Mouse (Mus musculus): ENCODE results near the gene Sec63. TPM values are rescaled to one million over a fixed set of nuclear protein-coding genes. Genes with fewer than 3 reads are reported as not detected.

Gene Sec63
- polyA plus RNA-seq, 1 experiment = 13.2 TPM

DNA sequence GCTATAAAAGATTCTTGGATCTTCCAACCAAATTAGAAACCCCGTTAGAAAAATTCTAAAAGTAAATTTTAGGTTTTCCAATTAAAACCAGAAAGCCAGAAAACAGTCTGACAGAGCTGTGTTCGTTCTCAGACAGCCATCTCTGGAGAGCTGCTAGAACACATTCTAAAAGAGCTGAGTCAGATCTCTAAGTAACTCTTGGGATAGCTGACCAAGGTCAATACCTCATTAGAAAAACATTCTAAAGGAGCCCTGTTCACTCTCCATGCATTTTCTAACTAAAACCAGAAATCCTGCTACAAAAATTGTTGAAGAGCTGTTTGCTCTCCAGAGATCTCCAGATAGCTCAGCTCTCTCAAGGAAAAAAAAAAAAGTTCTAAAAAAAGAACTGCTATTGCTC is 31.7 kb upstream of the Sec63 start:
- no peak for DNase-seq
- 95% methylated on average over 2 of the region's 2 CpGs for WGBS
- H3K27me3 ChIP-seq (ENCODE audit: control insufficient read depth, insufficient read depth, low read length) = no peaks in the 10 kb centered on the region
- 0 out of 2 replicates have a peak, but pooled peaks cover 2% of the 10 kb centered on the region for H3K4me1 ChIP-seq (replicated peaks; ENCODE audit: control insufficient read depth, insufficient read depth, low read length)
- no peak for TF ChIP-seq POLR2A (IDR thresholded peaks at IDR 0.05; ENCODE audit: control insufficient read depth, extremely low read depth, insufficient read depth, low read length, poor library complexity)
- no peak for TF ChIP-seq CTCF (IDR thresholded peaks at IDR 0.05; ENCODE audit: borderline replicate concordance, control insufficient read depth, extremely low read depth, insufficient read depth, low read length, poor library complexity)
- H3K36me3 ChIP-seq (ENCODE audit: control insufficient read depth, insufficient read depth, low read length) = no peaks in the 10 kb centered on the region
- no peak overlapping the region for H3K27ac ChIP-seq (ENCODE audit: control insufficient read depth, insufficient read depth, low read length)
- H3K4me3 ChIP-seq (ENCODE audit: control insufficient read depth, insufficient read depth, low read length) = no peak overlapping the region

DNA sequence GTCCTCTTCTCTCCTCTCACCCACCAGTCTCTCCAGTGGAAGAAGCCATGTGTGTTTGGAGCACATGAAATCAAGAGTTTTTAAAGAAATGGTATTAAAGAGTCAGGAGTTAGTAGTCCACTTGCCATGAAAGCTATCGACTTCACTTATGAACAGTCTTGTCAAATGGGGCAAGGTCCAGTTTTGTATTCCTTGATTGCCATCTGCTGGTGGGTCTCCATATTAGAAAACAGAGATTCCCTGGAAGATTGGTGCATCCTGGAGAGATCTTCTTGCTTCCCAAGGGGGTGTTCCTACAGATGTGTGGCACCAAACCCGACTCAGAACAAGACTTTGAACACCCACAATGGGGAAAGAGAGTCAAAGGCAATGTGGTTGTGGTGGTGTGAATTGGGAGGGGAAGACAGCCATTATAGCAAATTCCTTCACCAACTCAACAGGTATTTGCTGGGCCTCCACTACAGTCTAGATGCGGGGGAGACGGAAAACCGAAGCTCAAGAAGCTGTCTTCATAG is 26.7 kb upstream of the Sec63 start:
- WGBS = 60% methylated on average over 5 of the region's 5 CpGs
- Histone ChIP-seq H3K4me3 (ENCODE audit: control insufficient read depth, insufficient read depth, low read length) (no peak overlapping the region), H3K27ac (ENCODE audit: control insufficient read depth, insufficient read depth, low read length) (no peak overlapping the region), H3K27me3 (ENCODE audit: control insufficient read depth, insufficient read depth, low read length) (no peaks in the 10 kb centered on the region), H3K36me3 (ENCODE audit: control insufficient read depth, insufficient read depth, low read length) (no peaks in the 10 kb centered on the region), H3K4me1 (replicated peaks; ENCODE audit: control insufficient read depth, insufficient read depth, low read length) (no peaks in the 10 kb centered on the region)
- peak; percentile 47 for DNase-seq
- TF ChIP-seq POLR2A (IDR thresholded peaks at IDR 0.05; ENCODE audit: control insufficient read depth, extremely low read depth, insufficient read depth, low read length, poor library complexity) (no peak), CTCF (IDR thresholded peaks at IDR 0.05; ENCODE audit: borderline replicate concordance, control insufficient read depth, extremely low read depth, insufficient read depth, low read length, poor library complexity) (no peak)

DNA sequence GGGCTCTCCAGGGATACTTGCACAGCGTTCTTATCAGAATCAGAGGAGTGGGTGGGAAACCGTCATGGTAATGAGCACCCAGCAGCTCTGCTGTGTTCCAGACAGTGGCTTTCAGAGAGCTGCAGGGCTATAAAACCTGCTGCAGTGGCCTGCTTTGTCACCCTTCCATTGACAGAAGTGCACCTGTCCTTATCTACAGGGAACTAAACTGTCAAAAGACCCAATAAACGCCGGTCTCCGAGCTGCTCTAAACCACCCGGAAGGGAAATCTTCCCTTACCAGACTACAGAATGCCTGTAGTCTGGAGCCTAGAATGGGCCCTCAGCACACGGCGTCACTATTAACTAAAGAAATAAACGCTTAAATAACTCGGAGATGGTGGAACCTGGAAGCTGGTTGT is 9.5 kb upstream of the Sec63 start:
- WGBS = 67% methylated on average over 10 of the region's 10 CpGs

DNA sequence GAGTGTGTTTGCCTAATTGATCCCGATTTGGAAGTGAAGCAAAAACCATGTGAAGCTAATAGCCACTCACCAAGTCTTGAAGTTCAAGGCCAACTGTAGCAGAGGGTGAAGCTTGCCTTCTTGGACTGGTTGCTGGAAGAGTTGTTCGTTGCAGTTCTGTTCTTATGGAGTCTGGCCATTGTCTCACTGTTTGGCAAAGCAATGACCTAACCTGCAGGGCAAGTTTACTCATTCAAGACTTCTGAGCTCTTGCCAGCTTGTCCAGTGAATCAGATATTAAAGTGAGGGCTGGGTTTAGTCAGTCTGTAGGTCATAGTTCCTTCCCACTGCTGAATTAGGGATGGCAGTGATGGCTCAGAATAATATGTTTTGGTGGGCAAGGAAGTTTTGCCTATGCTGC is 7.0 kb upstream of the Sec63 start:
- no peak overlapping the region for H3K4me3 ChIP-seq (ENCODE audit: control insufficient read depth, insufficient read depth, low read length)
- no peaks in the 10 kb centered on the region for H3K27me3 ChIP-seq (ENCODE audit: control insufficient read depth, insufficient read depth, low read length)
- TF ChIP-seq CTCF (IDR thresholded peaks at IDR 0.05; ENCODE audit: borderline replicate concordance, control insufficient read depth, extremely low read depth, insufficient read depth, low read length, poor library complexity) = no peak
- TF ChIP-seq POLR2A (IDR thresholded peaks at IDR 0.05; ENCODE audit: control insufficient read depth, extremely low read depth, insufficient read depth, low read length, poor library complexity) = no peak
- 0 out of 2 replicates have a peak, but pooled peaks cover 2% of the 10 kb centered on the region for H3K4me1 ChIP-seq (replicated peaks; ENCODE audit: control insufficient read depth, insufficient read depth, low read length)
- WGBS = 91% methylated on average over 2 of the region's 2 CpGs
- H3K36me3 ChIP-seq (ENCODE audit: control insufficient read depth, insufficient read depth, low read length) = no peaks in the 10 kb centered on the region
- H3K27ac ChIP-seq (ENCODE audit: control insufficient read depth, insufficient read depth, low read length) = no peak overlapping the region
- no peak for DNase-seq

More for the DNA sequence above, 9.5 kb upstream of the Sec63 start:
- Histone ChIP-seq H3K4me3 (ENCODE audit: control insufficient read depth, insufficient read depth, low read length) (no peak overlapping the region), H3K27ac (ENCODE audit: control insufficient read depth, insufficient read depth, low read length) (no peak overlapping the region), H3K27me3 (ENCODE audit: control insufficient read depth, insufficient read depth, low read length) (no peaks in the 10 kb centered on the region), H3K36me3 (ENCODE audit: control insufficient read depth, insufficient read depth, low read length) (no peaks in the 10 kb centered on the region), H3K4me1 (replicated peaks; ENCODE audit: control insufficient read depth, insufficient read depth, low read length) (0 out of 2 replicates have a peak, but pooled peaks cover 2% of the 10 kb centered on the region)
- TF ChIP-seq POLR2A (IDR thresholded peaks at IDR 0.05; ENCODE audit: control insufficient read depth, extremely low read depth, insufficient read depth, low read length, poor library complexity) = no peak
- no peak for TF ChIP-seq CTCF (IDR thresholded peaks at IDR 0.05; ENCODE audit: borderline replicate concordance, control insufficient read depth, extremely low read depth, insufficient read depth, low read length, poor library complexity)
- no peak for DNase-seq

DNA sequence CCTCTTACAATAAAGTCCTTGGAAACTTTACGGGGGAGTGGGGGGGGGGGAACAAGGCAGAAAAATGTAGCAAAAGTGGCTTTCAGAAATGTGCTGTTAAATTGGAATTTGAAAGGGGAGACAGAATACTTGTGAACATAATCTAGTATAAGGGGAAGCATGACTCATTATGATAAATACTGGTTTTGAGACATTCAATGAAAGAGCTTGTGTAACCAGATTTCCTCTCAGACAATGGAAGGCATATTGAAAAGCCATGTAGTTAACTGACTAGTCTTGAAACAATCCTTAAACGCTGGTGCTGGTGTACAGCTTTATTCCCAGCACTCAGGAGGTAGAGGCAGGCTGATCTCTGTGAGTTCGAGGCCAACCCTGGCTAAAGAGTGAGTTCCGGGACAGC is 1.6 kb upstream of the Sec63 start:
- Histone ChIP-seq H3K4me1 (replicated peaks; ENCODE audit: control insufficient read depth, insufficient read depth, low read length) (peaks cover 5% of the 10 kb centered on the region), H3K27ac (ENCODE audit: control insufficient read depth, insufficient read depth, low read length) (no peak overlapping the region), H3K27me3 (ENCODE audit: control insufficient read depth, insufficient read depth, low read length) (no peaks in the 10 kb centered on the region), H3K36me3 (ENCODE audit: control insufficient read depth, insufficient read depth, low read length) (no peaks in the 10 kb centered on the region), H3K4me3 (ENCODE audit: control insufficient read depth, insufficient read depth, low read length) (no peak overlapping the region)
- DNase-seq = no peak
- TF ChIP-seq CTCF (IDR thresholded peaks at IDR 0.05; ENCODE audit: borderline replicate concordance, control insufficient read depth, extremely low read depth, insufficient read depth, low read length, poor library complexity) = no peak
- no peak for TF ChIP-seq POLR2A (IDR thresholded peaks at IDR 0.05; ENCODE audit: control insufficient read depth, extremely low read depth, insufficient read depth, low read length, poor library complexity)
- WGBS = 85% methylated on average over 4 of the region's 4 CpGs

DNA sequence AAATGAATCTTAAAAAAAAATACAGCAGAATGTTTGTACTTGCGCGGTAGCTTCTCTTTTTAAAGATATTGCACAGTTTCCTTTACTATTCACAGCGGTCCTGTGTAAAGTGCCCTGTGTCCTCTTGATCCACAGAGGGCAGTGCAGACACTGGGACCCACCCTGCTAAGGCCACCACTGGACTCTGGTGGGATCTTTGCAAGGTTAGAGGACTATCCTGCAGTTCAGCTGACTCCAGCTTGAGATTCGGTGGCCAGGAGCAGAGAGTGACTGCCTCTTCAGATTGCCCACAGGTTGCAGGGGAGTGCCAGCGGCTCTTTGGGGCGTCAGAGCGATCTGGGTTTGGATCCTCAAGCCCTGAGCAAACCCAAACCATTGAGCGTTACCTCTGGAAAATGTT is 967 bp upstream of the Sec63 start:
- no peak for DNase-seq
- Histone ChIP-seq H3K4me3 (ENCODE audit: control insufficient read depth, insufficient read depth, low read length) (no peak overlapping the region), H3K27ac (ENCODE audit: control insufficient read depth, insufficient read depth, low read length) (no peak overlapping the region), H3K27me3 (ENCODE audit: control insufficient read depth, insufficient read depth, low read length) (no peaks in the 10 kb centered on the region), H3K36me3 (ENCODE audit: control insufficient read depth, insufficient read depth, low read length) (no peaks in the 10 kb centered on the region), H3K4me1 (replicated peaks; ENCODE audit: control insufficient read depth, insufficient read depth, low read length) (peaks cover 5% of the 10 kb centered on the region)
- 42% methylated on average over 8 of the region's 8 CpGs for WGBS
- TF ChIP-seq POLR2A (IDR thresholded peaks at IDR 0.05; ENCODE audit: control insufficient read depth, extremely low read depth, insufficient read depth, low read length, poor library complexity) (no peak), CTCF (IDR thresholded peaks at IDR 0.05; ENCODE audit: borderline replicate concordance, control insufficient read depth, extremely low read depth, insufficient read depth, low read length, poor library complexity) (no peak)

Measured in thymus, adult 2 months (tissue).